Mouse (Mus musculus): ENCODE results near the gene Lrrc15. TPM values are rescaled to one million over a fixed set of nuclear protein-coding genes. Genes with fewer than 3 reads are reported as not detected.
A peak's percentile ranks its signal among the peaks of the same experiment; 100 is the strongest.

The Lrrc15 gene
- polyA plus RNA-seq (2016; fragmentation: Nextera tagmentation; extraction: Ambion mirVana), result 0.32 and 0.35 TPM in 2 replicates

- no peaks in the 10 kb centered on the region for H3K36me3 ChIP-seq (replicated peaks)
- WGBS, result 7% methylated on average over 34 of the region's 34 CpGs
- peaks cover 56% of the 10 kb centered on the region for H3K4me1 ChIP-seq
- H3K27ac ChIP-seq, result peak within 1 kb of the TSS; percentile 36; the same call in 1 of the 2 replicates
- H3K27me3 ChIP-seq (ENCODE audit: poor library complexity, severe bottlenecking), result peaks cover 84% of the 10 kb centered on the region
- H3K9me3 ChIP-seq, result no peaks in the 10 kb centered on the region
- DNase-seq (ENCODE audit: extremely low spot score, low spot score), result peak; percentile 53
- peak within 1 kb of the TSS; percentile 48 for H3K4me3 ChIP-seq
Observed at GRCm38 (mm10) chr16:30282844-30283495, at the start of gene Lrrc15. Gene Lrrc15 (minus strand): TSS chr16:30283256.

GRCm38 (mm10) chr16:30314236-30314635 lies 31.2 kb upstream of the Lrrc15 start:
- H3K27me3 ChIP-seq (ENCODE audit: poor library complexity, severe bottlenecking), result peaks cover 30% of the 10 kb centered on the region
- no peak overlapping the region for H3K27ac ChIP-seq
- H3K36me3 ChIP-seq (replicated peaks), result peaks cover 34% of the 10 kb centered on the region
- H3K9me3 ChIP-seq, result no peaks in the 10 kb centered on the region
- H3K4me1 ChIP-seq, result peaks cover 7% of the 10 kb centered on the region
- no peak for DNase-seq (ENCODE audit: extremely low spot score, low spot score)
- no peak overlapping the region for H3K4me3 ChIP-seq

- peaks cover 9% of the 10 kb centered on the region for H3K36me3 ChIP-seq (replicated peaks)
- H3K27me3 ChIP-seq (ENCODE audit: poor library complexity, severe bottlenecking), result peaks cover 65% of the 10 kb centered on the region
- H3K4me1 ChIP-seq, result peaks cover 21% of the 10 kb centered on the region
- H3K9me3 ChIP-seq, result no peaks in the 10 kb centered on the region
- no peak within 1 kb of the TSS for H3K27ac ChIP-seq
- no peak for DNase-seq (ENCODE audit: extremely low spot score, low spot score)
- peak within 1 kb of the TSS; percentile 70 for H3K4me3 ChIP-seq
Observed at GRCm38 (mm10) chr16:30310647-30311046, 27.6 kb upstream of the Lrrc15 start, which contains the start of gene Gp5. Gene Gp5 (minus strand): TSS chr16:30310779.

- peaks cover 6% of the 10 kb centered on the region for H3K36me3 ChIP-seq (replicated peaks)
- H3K9me3 ChIP-seq, result no peaks in the 10 kb centered on the region
- no peak overlapping the region for H3K27ac ChIP-seq
- H3K27me3 ChIP-seq (ENCODE audit: poor library complexity, severe bottlenecking), result peaks cover 67% of the 10 kb centered on the region
- WGBS, result 57% methylated on average over 8 of the region's 8 CpGs
- H3K4me1 ChIP-seq, result peaks cover 21% of the 10 kb centered on the region
- H3K4me3 ChIP-seq, result no peak overlapping the region
- DNase-seq (ENCODE audit: extremely low spot score, low spot score), result no peak
Observed at GRCm38 (mm10) chr16:30310171-30310515, 27.1 kb upstream of the Lrrc15 start.

- H3K4me1 ChIP-seq, result peaks cover 21% of the 10 kb centered on the region
- 6% methylated on average over 34 of the region's 34 CpGs for WGBS
- H3K4me3 ChIP-seq, result peak overlapping the region; percentile 70
- DNase-seq (ENCODE audit: extremely low spot score, low spot score), result peak; percentile 37
- no peak overlapping the region for H3K27ac ChIP-seq
- no peaks in the 10 kb centered on the region for H3K9me3 ChIP-seq
- peaks cover under 1% of the 10 kb centered on the region; the same call in 1 of the 2 replicates for H3K36me3 ChIP-seq (replicated peaks)
- H3K27me3 ChIP-seq (ENCODE audit: poor library complexity, severe bottlenecking), result peaks cover 70% of the 10 kb centered on the region
Observed at GRCm38 (mm10) chr16:30309395-30310170, 26.5 kb upstream of the Lrrc15 start.

GRCm38 (mm10) chr16:30308616-30309394 lies 25.7 kb upstream of the Lrrc15 start:
- peak; percentile 52 for DNase-seq (ENCODE audit: extremely low spot score, low spot score)
- H3K9me3 ChIP-seq, result no peaks in the 10 kb centered on the region
- peak overlapping the region; percentile 53 for H3K27ac ChIP-seq
- WGBS, result under 1% methylated on average over 72 of the region's 72 CpGs
- H3K36me3 ChIP-seq (replicated peaks), result no peaks in the 10 kb centered on the region
- peak overlapping the region; percentile 70 for H3K4me3 ChIP-seq
- peaks cover 78% of the 10 kb centered on the region for H3K27me3 ChIP-seq (ENCODE audit: poor library complexity, severe bottlenecking)
- peaks cover 21% of the 10 kb centered on the region for H3K4me1 ChIP-seq

GRCm38 (mm10) chr16:30307961-30308615 lies 25.0 kb upstream of the Lrrc15 start:
- 15% methylated on average over 29 of the region's 29 CpGs for WGBS
- Histone ChIP-seq H3K4me1 (peaks cover 21% of the 10 kb centered on the region), H3K9me3 (no peaks in the 10 kb centered on the region), H3K27me3 (ENCODE audit: poor library complexity, severe bottlenecking) (peaks cover 82% of the 10 kb centered on the region), H3K36me3 (replicated peaks) (no peaks in the 10 kb centered on the region), H3K4me3 (peak overlapping the region; percentile 70), H3K27ac (peak overlapping the region; percentile 53)
- no peak for DNase-seq (ENCODE audit: extremely low spot score, low spot score)

- WGBS, result 56% methylated on average over 12 of the region's 12 CpGs
- no peak for DNase-seq (ENCODE audit: extremely low spot score, low spot score)
- peaks cover 82% of the 10 kb centered on the region for H3K27me3 ChIP-seq (ENCODE audit: poor library complexity, severe bottlenecking)
Observed at GRCm38 (mm10) chr16:30307306-30307705, 24.2 kb upstream of the Lrrc15 start.

GRCm38 (mm10) chr16:30306102-30306501 lies 23.0 kb upstream of the Lrrc15 start:
- no peak overlapping the region for H3K27ac ChIP-seq

More at GRCm38 (mm10) chr16:30307306-30307705, 24.2 kb upstream of the Lrrc15 start:
- no peak overlapping the region for H3K4me3 ChIP-seq
- no peaks in the 10 kb centered on the region for H3K36me3 ChIP-seq (replicated peaks)
- peaks cover 21% of the 10 kb centered on the region for H3K4me1 ChIP-seq
- no peaks in the 10 kb centered on the region for H3K9me3 ChIP-seq
- H3K27ac ChIP-seq, result no peak overlapping the region

GRCm38 (mm10) chr16:30304236-30304635 lies 21.2 kb upstream of the Lrrc15 start:
- Histone ChIP-seq H3K9me3 (no peaks in the 10 kb centered on the region), H3K4me1 (peaks cover 14% of the 10 kb centered on the region), H3K36me3 (replicated peaks) (no peaks in the 10 kb centered on the region), H3K27me3 (ENCODE audit: poor library complexity, severe bottlenecking) (peaks cover 51% of the 10 kb centered on the region), H3K4me3 (no peak overlapping the region), H3K27ac (no peak overlapping the region)
- DNase-seq (ENCODE audit: extremely low spot score, low spot score), result peak; percentile 12
- 83% methylated on average over 5 of the region's 5 CpGs for WGBS

More at GRCm38 (mm10) chr16:30306102-30306501, 23.0 kb upstream of the Lrrc15 start:
- no peak for DNase-seq (ENCODE audit: extremely low spot score, low spot score)
- Histone ChIP-seq H3K27me3 (ENCODE audit: poor library complexity, severe bottlenecking) (peaks cover 70% of the 10 kb centered on the region), H3K9me3 (no peaks in the 10 kb centered on the region), H3K36me3 (replicated peaks) (no peaks in the 10 kb centered on the region), H3K4me3 (no peak overlapping the region), H3K4me1 (peaks cover 21% of the 10 kb centered on the region)
- WGBS, result 85% methylated on average over 4 of the region's 4 CpGs

- no peaks in the 10 kb centered on the region for H3K36me3 ChIP-seq (replicated peaks)
- peaks cover 5% of the 10 kb centered on the region for H3K4me1 ChIP-seq
- H3K27me3 ChIP-seq (ENCODE audit: poor library complexity, severe bottlenecking), result peaks cover 43% of the 10 kb centered on the region
- no peak overlapping the region for H3K4me3 ChIP-seq
- no peaks in the 10 kb centered on the region for H3K9me3 ChIP-seq
- WGBS, result 73% methylated on average over 2 of the region's 2 CpGs
- DNase-seq (ENCODE audit: extremely low spot score, low spot score), result peak; percentile 12
- H3K27ac ChIP-seq, result no peak overlapping the region
Observed at GRCm38 (mm10) chr16:30303411-30303810, 20.4 kb upstream of the Lrrc15 start.

- DNase-seq (ENCODE audit: extremely low spot score, low spot score), result peak; percentile 13
- no peaks in the 10 kb centered on the region for H3K9me3 ChIP-seq
- no peaks in the 10 kb centered on the region for H3K4me1 ChIP-seq
- no peaks in the 10 kb centered on the region for H3K36me3 ChIP-seq (replicated peaks)
- H3K27me3 ChIP-seq (ENCODE audit: poor library complexity, severe bottlenecking), result peaks cover 36% of the 10 kb centered on the region
- WGBS, result 85% methylated on average over 6 of the region's 6 CpGs
- no peak overlapping the region for H3K27ac ChIP-seq
- H3K4me3 ChIP-seq, result no peak overlapping the region
Observed at GRCm38 (mm10) chr16:30302686-30303085, 19.6 kb upstream of the Lrrc15 start.
